Comparison of ENCODE assay signal across 16 mouse cellular contexts in the genomic region with DNA sequence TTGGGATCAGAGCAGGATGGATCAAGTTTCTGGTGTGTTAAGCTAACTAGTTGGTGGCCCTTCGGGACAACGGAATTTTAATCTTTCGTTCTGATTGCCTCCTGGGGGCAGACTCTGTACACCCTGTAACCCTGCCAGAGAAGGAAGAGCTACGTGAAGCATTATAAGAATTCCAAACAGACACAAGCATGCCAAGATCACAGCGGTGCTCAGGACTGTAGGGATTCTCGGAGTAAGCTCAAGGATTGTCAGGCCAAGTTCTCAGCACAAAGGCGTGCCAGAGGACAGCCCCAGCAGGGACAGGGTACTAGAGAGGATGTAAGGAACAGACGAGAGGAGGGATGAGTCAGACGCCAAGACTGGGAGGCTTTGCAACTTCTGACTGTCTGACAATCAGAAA.
DNase-seq lines count a peak whose midpoint lies in the region; ATAC-seq and TF ChIP-seq lines count a peak whose summit lies in the region.
"Had no signal": no experiment of that assay in that cellular context is flagged by ENCODE, and none has a peak within 500 bp of the region (broad histone marks: within the 10 kb centered on the region; RNA-seq: fewer than 3 reads in every experiment).

No protein-coding gene starts in this region.

- no peak for TF ChIP-seq EP300 in heart, postnatal 0 days (IDR thresholded peaks at IDR 0.05; ENCODE audit: low read depth)
- TF ChIP-seq EP300 in heart, adult 2 months (IDR thresholded peaks at IDR 0.05; ENCODE audit: insufficient read depth, low read depth, low read length), result no peak

- no peak overlapping the region for H3K4me3 ChIP-seq in heart, postnatal 0 days (ENCODE audit: low read depth, low read length)
- H3K4me3 ChIP-seq in heart, adult 2 months, result no peak overlapping the region
- H3K4me3 ChIP-seq in lung, embryonic 15.5 days, result no peak overlapping the region
- no peak overlapping the region for H3K4me3 ChIP-seq in limb, embryonic 15.5 days
- H3K4me3 ChIP-seq: embryonic facial prominence, embryonic 12.5 days had no signal

- H3K27me3 ChIP-seq in heart, postnatal 0 days (ENCODE audit: control insufficient read depth, insufficient read depth, low read length), result no peaks in the 10 kb centered on the region
- H3K27me3 ChIP-seq in heart, adult 2 months (ENCODE audit: control insufficient read depth, insufficient read depth, low read length), result no peaks in the 10 kb centered on the region
- H3K27me3 ChIP-seq in lung, embryonic 15.5 days, result no peaks in the 10 kb centered on the region
- no peaks in the 10 kb centered on the region for H3K27me3 ChIP-seq in limb, embryonic 15.5 days
- H3K27me3 ChIP-seq: embryonic facial prominence, embryonic 12.5 days had no signal

- no peaks in the 10 kb centered on the region for H3K36me3 ChIP-seq in heart, postnatal 0 days (replicated peaks; ENCODE audit: control insufficient read depth, insufficient read depth, low read length)
- H3K36me3 ChIP-seq in heart, adult 2 months (ENCODE audit: control insufficient read depth, insufficient read depth, low read length), result no peaks in the 10 kb centered on the region
- no peaks in the 10 kb centered on the region for H3K36me3 ChIP-seq in lung, embryonic 15.5 days
- H3K36me3 ChIP-seq in limb, embryonic 15.5 days, result no peaks in the 10 kb centered on the region
- H3K36me3 ChIP-seq: embryonic facial prominence, embryonic 12.5 days had no signal

- no peaks in the 10 kb centered on the region for H3K79me2 ChIP-seq in heart, adult 2 months (replicated peaks; ENCODE audit: control insufficient read depth, insufficient read depth, low read length)

- WGBS in heart, postnatal 0 days, result 33% methylated on average over 9 of the region's 9 CpGs
- 25% methylated on average over 9 of the region's 9 CpGs for WGBS in heart, adult 2 months
- 36% methylated on average over 9 of the region's 9 CpGs for WGBS in lung, embryonic 15.5 days
- 31% methylated on average over 9 of the region's 9 CpGs for WGBS in limb, embryonic 15.5 days

- H3K4me1 ChIP-seq in heart, postnatal 0 days (ENCODE audit: control insufficient read depth, insufficient read depth), result no peaks in the 10 kb centered on the region
- peaks cover 8% of the 10 kb centered on the region for H3K4me1 ChIP-seq in heart, adult 2 months (ENCODE audit: control insufficient read depth, insufficient read depth, low read length)
- no peaks in the 10 kb centered on the region for H3K4me1 ChIP-seq in lung, embryonic 15.5 days
- 0 out of 2 replicates have a peak, but pooled peaks cover 5% of the 10 kb centered on the region for H3K4me1 ChIP-seq in limb, embryonic 15.5 days
- H3K4me1 ChIP-seq: embryonic facial prominence, embryonic 12.5 days had no signal

- ATAC-seq in heart, postnatal 0 days (ENCODE audit: insufficient read depth, low read depth), result no peak
- 0 out of 2 replicates have a peak, but pooled peaks have one; percentile 42 for ATAC-seq in lung, embryonic 15.5 days (ENCODE audit: borderline replicate concordance, extremely low read depth, low FRiP score, low TSS enrichment)
- peak; percentile 48; the same call in 1 of the 2 replicates for ATAC-seq in limb, embryonic 15.5 days (ENCODE audit: insufficient number of reproducible peaks, low FRiP score, low TSS enrichment, low read depth)
- ATAC-seq: activated CD4-positive, CD25-positive, alpha-beta regulatory T cell, adult 4 months; forebrain, embryonic 14.5 days had no signal

- peak; percentile 11 for DNase-seq in heart, postnatal 0 days (ENCODE audit: low spot score)
- no peak for DNase-seq in heart, adult 2 months
- no peak for DNase-seq in lung, adult 18-20 months
- peak; percentile 60 for DNase-seq in brain, adult 2 months (ENCODE audit: low read depth, low spot score)
- DNase-seq in urinary bladder, adult 18-20 months (ENCODE audit: low spot score in 2 of 2), result no peak
- no peak for DNase-seq in embryo, embryonic 10.5 days (ENCODE audit: low spot score)
- DNase-seq: heart, postnatal 4 days; kidney, postnatal 14 days; retina, postnatal 1 day; thymus, adult 18-20 months had no signal

- no peak overlapping the region for H3K4me2 ChIP-seq in heart, postnatal 0 days (ENCODE audit: low read depth, low read length)
- no peak overlapping the region for H3K4me2 ChIP-seq in lung, embryonic 15.5 days
- no peak overlapping the region for H3K4me2 ChIP-seq in limb, embryonic 15.5 days
- H3K4me2 ChIP-seq: embryonic facial prominence, embryonic 12.5 days had no signal

- no peak for TF ChIP-seq POLR2A in heart, adult 2 months (IDR thresholded peaks at IDR 0.05; ENCODE audit: insufficient read depth, low read depth, low read length)

- peak; percentile 13; the same call in 1 of the 2 replicates for TF ChIP-seq CTCF in heart, postnatal 0 days (IDR thresholded peaks at IDR 0.05; ENCODE audit: low read depth)
- no peak for TF ChIP-seq CTCF in heart, adult 2 months (IDR thresholded peaks at IDR 0.05)

- H3K9me3 ChIP-seq in heart, postnatal 0 days (replicated peaks; ENCODE audit: control insufficient read depth, low read length), result peaks cover 10% of the 10 kb centered on the region; the same call in 1 of the 2 replicates
- H3K9me3 ChIP-seq in lung, embryonic 15.5 days, result no peaks in the 10 kb centered on the region
- H3K9me3 ChIP-seq in limb, embryonic 15.5 days, result no peaks in the 10 kb centered on the region
- H3K9me3 ChIP-seq: embryonic facial prominence, embryonic 12.5 days had no signal

- H3K27ac ChIP-seq in heart, postnatal 0 days (ENCODE audit: low read depth), result no peak overlapping the region
- H3K27ac ChIP-seq in heart, adult 2 months, result no peak overlapping the region
- no peak overlapping the region for H3K27ac ChIP-seq in lung, embryonic 15.5 days
- no peak overlapping the region for H3K27ac ChIP-seq in limb, embryonic 15.5 days
- H3K27ac ChIP-seq: embryonic facial prominence, embryonic 12.5 days; liver, embryonic 14.5 days had no signal

- no peak overlapping the region for H3K9ac ChIP-seq in heart, postnatal 0 days (replicated peaks; ENCODE audit: low read depth, low read length)
- H3K9ac ChIP-seq in heart, adult 2 months (ENCODE audit: low read depth, low read length), result no peak overlapping the region
- no peak overlapping the region for H3K9ac ChIP-seq in lung, embryonic 15.5 days
- no peak overlapping the region for H3K9ac ChIP-seq in limb, embryonic 15.5 days
- H3K9ac ChIP-seq: embryonic facial prominence, embryonic 12.5 days; liver, embryonic 14.5 days had no signal

- intact Hi-C loops in heart, adult 2 months (cut with DNase I), result no loop called here

Comparison
In these comparisons a context has a peak if more than half of its experiments do, and no peak if none do; other contexts are left out.
1. DNase-seq: peak in heart, postnatal 0 days (single experiment) and brain, adult 2 months (single experiment); none in heart, adult 2 months (0 of 2), lung, adult 18-20 months (0 of 2), urinary bladder, adult 18-20 months (0 of 2) and embryo, embryonic 10.5 days (single experiment).